Mouse (Mus musculus): ENCODE data around the gene Ppp1r14c.

DNA sequence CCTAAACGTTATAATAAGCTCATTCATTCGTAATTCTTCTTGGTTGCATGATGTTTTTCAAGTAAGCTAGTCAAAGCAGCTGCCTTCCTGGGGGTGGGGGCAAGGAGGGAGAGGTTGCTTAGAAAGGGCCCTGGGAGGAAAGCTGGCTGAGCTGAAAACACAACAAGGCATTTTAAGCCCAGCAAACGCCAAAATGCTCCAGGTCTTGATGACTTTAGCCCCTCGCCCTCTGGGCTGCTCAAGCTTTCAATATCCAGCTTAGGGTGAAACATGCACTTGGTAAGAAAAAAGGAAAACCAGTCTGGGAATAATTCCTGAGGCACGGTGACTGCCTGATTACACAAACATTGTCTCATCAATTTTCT is 204 bp upstream of the Ppp1r14c start:
- TF ChIP-seq CTCF (IDR thresholded peaks at IDR 0.05; ENCODE audit: control insufficient read depth, insufficient read depth, insufficient read length) (no peak), USF1 (IDR thresholded peaks at IDR 0.05; ENCODE audit: low read depth) (no peak), MAX (IDR thresholded peaks at IDR 0.05) (no peak), CEBPB (IDR thresholded peaks at IDR 0.05; ENCODE audit: low read depth) (no peak)

Data from C2C12 (cell line).